Comparison of ENCODE assay signal across 9 mouse cellular contexts in the genomic region with DNA sequence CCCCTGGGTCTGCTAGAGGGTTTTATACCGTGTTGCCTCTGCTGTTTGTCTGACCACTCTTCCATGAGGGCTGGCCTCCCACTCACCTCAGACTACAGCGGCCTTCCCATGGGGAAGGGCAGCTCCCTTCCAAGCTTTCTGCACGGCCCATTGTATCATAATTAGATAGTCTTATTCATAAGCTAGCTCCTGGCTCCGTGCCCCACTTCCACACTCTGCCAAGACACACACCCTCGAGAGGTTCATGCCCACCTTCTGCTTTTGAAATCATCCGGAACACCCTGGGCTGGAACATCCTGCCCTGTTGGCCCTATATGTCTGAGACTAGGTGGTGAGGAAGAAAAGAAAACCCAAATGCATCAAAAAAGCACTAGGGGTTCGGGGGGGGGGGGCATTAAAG. TPM values are rescaled to one million over a fixed set of nuclear protein-coding genes. Genes with fewer than 3 reads are reported as not detected.
DNase-seq lines count a peak whose midpoint lies in the region; ATAC-seq and TF ChIP-seq lines count a peak whose summit lies in the region.
"Had no signal": no experiment of that assay in that cellular context is flagged by ENCODE, and none has a peak within 500 bp of the region (broad histone marks: within the 10 kb centered on the region; RNA-seq: fewer than 3 reads in every experiment).

No protein-coding gene starts in this region.

- peak; percentile 43 for DNase-seq in adrenal gland, postnatal 10 days
- DNase-seq in adrenal gland, adult 8-10 months, result no peak
- peak; percentile 44 for DNase-seq in midbrain, postnatal 0 days (ENCODE audit: low spot score)
- peak; percentile 69 for DNase-seq in heart, postnatal 25 days (ENCODE audit: low spot score)

- no peak for TF ChIP-seq CTCF in midbrain, postnatal 0 days (IDR thresholded peaks at IDR 0.05)

- no peak for ATAC-seq in midbrain, postnatal 0 days (ENCODE audit: low FRiP score)
- no peak for ATAC-seq in midbrain, embryonic 15.5 days (replicated peaks)
- peak; percentile 18; the same call in 1 of the 2 replicates for ATAC-seq in stomach, embryonic 16.5 days (ENCODE audit: insufficient read depth, low FRiP score)
- ATAC-seq in frontal cortex, adult (ENCODE audit: low TSS enrichment), result no peak
- ATAC-seq in liver, embryonic 12.5 days, result no peak

- H3K27me3 ChIP-seq in midbrain, postnatal 0 days (ENCODE audit: insufficient read depth, low read length), result no peaks in the 10 kb centered on the region
- no peaks in the 10 kb centered on the region for H3K27me3 ChIP-seq in midbrain, embryonic 15.5 days (replicated peaks)
- no peaks in the 10 kb centered on the region for H3K27me3 ChIP-seq in stomach, embryonic 16.5 days (ENCODE audit: control insufficient read depth, insufficient read depth, low read length)
- no peaks in the 10 kb centered on the region for H3K27me3 ChIP-seq in liver, embryonic 12.5 days (replicated peaks)

- intact Hi-C loops in heart, postnatal 25 days (cut with DNase I), result no loop called here

- 51% methylated on average over 7 of the region's 7 CpGs for WGBS in midbrain, postnatal 0 days
- 61% methylated on average over 7 of the region's 7 CpGs for WGBS in midbrain, embryonic 15.5 days
- 66% methylated on average over 7 of the region's 7 CpGs for WGBS in stomach, embryonic 16.5 days
- WGBS in liver, embryonic 12.5 days (ENCODE audit: insufficient replicate concordance), result 72% methylated on average over 7 of the region's 7 CpGs

- H3K9me3 ChIP-seq in midbrain, postnatal 0 days (ENCODE audit: low read length), result no peaks in the 10 kb centered on the region
- no peaks in the 10 kb centered on the region for H3K9me3 ChIP-seq in midbrain, embryonic 15.5 days
- no peaks in the 10 kb centered on the region for H3K9me3 ChIP-seq in stomach, embryonic 16.5 days (replicated peaks; ENCODE audit: control insufficient read depth, low read length)
- H3K9me3 ChIP-seq in liver, embryonic 12.5 days (replicated peaks), result no peaks in the 10 kb centered on the region

- no peak overlapping the region for H3K27ac ChIP-seq in midbrain, postnatal 0 days (ENCODE audit: low read depth, low read length)
- H3K27ac ChIP-seq in midbrain, embryonic 15.5 days, result no peak overlapping the region
- peak overlapping the region; percentile 2; the same call in 1 of the 2 replicates for H3K27ac ChIP-seq in stomach, embryonic 16.5 days (ENCODE audit: low read length)
- H3K27ac ChIP-seq in liver, embryonic 12.5 days, result no peak overlapping the region

- no peaks in the 10 kb centered on the region for H3K36me3 ChIP-seq in midbrain, postnatal 0 days (ENCODE audit: insufficient read depth, low read length)
- no peaks in the 10 kb centered on the region for H3K36me3 ChIP-seq in midbrain, embryonic 15.5 days (replicated peaks)
- H3K36me3 ChIP-seq in stomach, embryonic 16.5 days (ENCODE audit: control insufficient read depth, insufficient read depth, low read length), result no peaks in the 10 kb centered on the region
- H3K36me3 ChIP-seq in liver, embryonic 12.5 days, result peaks cover 7% of the 10 kb centered on the region; the same call in 1 of the 2 replicates

- no peak overlapping the region for H3K9ac ChIP-seq in midbrain, postnatal 0 days (replicated peaks; ENCODE audit: low read length, poor library complexity, severe bottlenecking)
- no peak overlapping the region for H3K9ac ChIP-seq in midbrain, embryonic 15.5 days
- no peak overlapping the region for H3K9ac ChIP-seq in stomach, embryonic 16.5 days (ENCODE audit: low read length)
- no peak overlapping the region for H3K9ac ChIP-seq in liver, embryonic 12.5 days

- H3K4me1 ChIP-seq in midbrain, postnatal 0 days (ENCODE audit: insufficient read depth, low read length), result no peaks in the 10 kb centered on the region
- no peaks in the 10 kb centered on the region for H3K4me1 ChIP-seq in midbrain, embryonic 15.5 days
- H3K4me1 ChIP-seq in stomach, embryonic 16.5 days (ENCODE audit: control insufficient read depth, insufficient read depth, low read length), result peaks cover 7% of the 10 kb centered on the region; the same call in 1 of the 2 replicates
- 0 out of 2 replicates have a peak, but pooled peaks cover 2% of the 10 kb centered on the region for H3K4me1 ChIP-seq in liver, embryonic 12.5 days

- no peak overlapping the region for H3K4me3 ChIP-seq in midbrain, postnatal 0 days (ENCODE audit: low read depth, low read length)
- H3K4me3 ChIP-seq in midbrain, embryonic 15.5 days, result no peak overlapping the region
- H3K4me3 ChIP-seq in stomach, embryonic 16.5 days (replicated peaks; ENCODE audit: low read length), result no peak overlapping the region
- no peak overlapping the region for H3K4me3 ChIP-seq in liver, embryonic 12.5 days
- H3K4me3 ChIP-seq: erythroblast, embryonic 14.5 days had no signal

- no peak overlapping the region for H3K4me2 ChIP-seq in midbrain, postnatal 0 days (ENCODE audit: low read depth, low read length, poor library complexity, severe bottlenecking)
- H3K4me2 ChIP-seq in midbrain, embryonic 15.5 days, result no peak overlapping the region
- no peak overlapping the region for H3K4me2 ChIP-seq in stomach, embryonic 16.5 days (ENCODE audit: low read depth, low read length)
- no peak overlapping the region for H3K4me2 ChIP-seq in liver, embryonic 12.5 days

RNA-seq across cellular contexts. Expression of gene Il20rb, which starts 18.9 kb away (rescaled TPM):
- total RNA-seq in adrenal gland, postnatal 10 days (2021), result 1 to 10 TPM; 1.5 to 2.9 TPM
- 1 to 10 TPM in 3 of 4 experiments, under 1 TPM in 1; 0.87 to 1.4 (median 1.0) TPM for total RNA-seq in adrenal gland, adult 8-10 months (2022)
- total RNA-seq in midbrain, postnatal 0 days (2014; rRNA removed), result 1.7 and 2.5 TPM in 2 replicates
- polyA plus RNA-seq in midbrain, postnatal 0 days (2015; fragmentation: Nextera tagmentation; extraction: Ambion mirVana), result 0.99 and 1.1 TPM in 2 replicates
- 0.43 and 0.52 TPM in 2 replicates for polyA plus RNA-seq in midbrain, embryonic 15.5 days (2015; fragmentation: Nextera tagmentation; extraction: Ambion mirVana)
- total RNA-seq in heart, postnatal 25 days (2021), result 1 to 10 TPM in 1 of 2 experiments, under 1 TPM in 1; 0.87 to 1.0 TPM
- 1.1 and 1.7 TPM in 2 replicates for polyA plus RNA-seq in stomach, embryonic 16.5 days (2015; fragmentation: Nextera tagmentation; extraction: Ambion mirVana)
- polyA plus RNA-seq in liver, embryonic 12.5 days (2016; fragmentation: Nextera tagmentation; extraction: Ambion mirVana), result 0.42 and 0.43 TPM in 2 replicates
